Mouse (Mus musculus) heart, embryonic 16.5 days (tissue): ENCODE data around the gene Fnip1. TPM values are rescaled to one million over a fixed set of nuclear protein-coding genes. Genes with fewer than 3 reads are reported as not detected.
A peak's percentile ranks its signal among the peaks of the same experiment; 100 is the strongest.

ENCODE experiments used
- ATAC-seq: fragments of 200-750 bp; cut with Nextera tagmentation; replicated peaks from 2 replicates; pipeline ENCODE4 v1.8.0; 2017; ENCODE audit warnings: moderate number of reproducible peaks; ENCODE audit not compliant: insufficient read depth, low FRiP score; ENCODE audit errors: extremely low read depth
- H3K27ac ChIP-seq: fragments of 300-500 bp; sonication (generic); 2 replicates; pipeline ENCODE4 v1.5.1; 2014; ENCODE audit warnings: mild to moderate bottlenecking, low read length, control low read depth, moderate library complexity
- H3K27me3 ChIP-seq: fragments of 300-500 bp; sonication (generic); 2 replicates; pipeline ENCODE4 v1.6.1; 2014; ENCODE audit warnings: low read length, mixed read lengths; ENCODE audit not compliant: control insufficient read depth, insufficient read depth
- H3K36me3 ChIP-seq: fragments of 300-500 bp; sonication (generic); 2 replicates; pipeline ENCODE4 v1.6.1; 2014; ENCODE audit not compliant: control insufficient read depth, insufficient read depth
- H3K4me1 ChIP-seq: fragments of 300-500 bp; sonication (generic); 2 replicates; pipeline ENCODE4 v1.6.1; 2014; ENCODE audit warnings: low read length, mixed read lengths; ENCODE audit not compliant: control insufficient read depth, insufficient read depth
- H3K4me2 ChIP-seq: fragments of 300-500 bp; sonication (generic); 2 replicates; pipeline ENCODE4 v1.6.1; 2014; ENCODE audit warnings: low read depth, mild to moderate bottlenecking, control low read depth, low read length
- H3K4me3 ChIP-seq: fragments of 300-500 bp; sonication (generic); 2 replicates; pipeline ENCODE4 v1.5.1; 2014; ENCODE audit warnings: mild to moderate bottlenecking, control low read depth, low read length
- H3K9ac ChIP-seq: fragments of 300-500 bp; sonication (generic); 2 replicates; pipeline ENCODE4 v1.6.1; 2014; ENCODE audit warnings: low read length, control low read depth
- H3K9me3 ChIP-seq: fragments of 300-500 bp; sonication (generic); replicated peaks from 2 replicates; pipeline ENCODE4 v1.6.1; 2016; ENCODE audit warnings: low read length; ENCODE audit not compliant: control insufficient read depth
- WGBS: fragments of 180-500 bp; shearing (Covaris S2); extraction: QIAGEN DNeasy Blood & Tissue Kit; methylation state at CpG from one replicate; pipeline ENCODE4 v1.1.7; 2014; 5-methylcytosine and 5-hydroxymethylcytosine counted together
- polyA plus RNA-seq: library from polyadenylated mRNA; unstranded; fragments of >200 nt; fragmentation: Nextera tagmentation; extraction: Ambion mirVana; gene quantifications from 2 replicates; pipeline ENCODE4 v1.2.1, GENCODE M21; 2015

Gene Fnip1
- polyA plus RNA-seq, 1 experiment from 2014 or later, result 9.3 TPM

- WGBS, result 10% methylated on average over 10 of the region's 10 CpGs
- H3K4me1 ChIP-seq, result peaks cover 29% of the 10 kb centered on the region
- H3K27me3 ChIP-seq, result no peaks in the 10 kb centered on the region
- peak overlapping the region; percentile 97 for H3K9ac ChIP-seq
- no peak for ATAC-seq
- H3K36me3 ChIP-seq, result no peaks in the 10 kb centered on the region
- H3K27ac ChIP-seq, result peak overlapping the region; percentile 97
- H3K4me3 ChIP-seq, result peak overlapping the region; percentile 100
- no peaks in the 10 kb centered on the region for H3K9me3 ChIP-seq
- peak overlapping the region; percentile 76 for H3K4me2 ChIP-seq
These were observed 85.5 kb downstream of the Fnip1 start for GRCm38 (mm10) chr11:54523431-54524001.

GRCm38 (mm10) chr11:54528002-54528401 lies 90.0 kb downstream of the Fnip1 start:
- ATAC-seq, result no peak
- no peaks in the 10 kb centered on the region for H3K27me3 ChIP-seq
- 65% methylated on average over 2 of the region's 2 CpGs for WGBS
- H3K9ac ChIP-seq, result no peak overlapping the region
- no peak overlapping the region for H3K4me3 ChIP-seq
- peaks cover 47% of the 10 kb centered on the region for H3K4me1 ChIP-seq
- no peak overlapping the region for H3K27ac ChIP-seq
- no peaks in the 10 kb centered on the region for H3K36me3 ChIP-seq
- H3K4me2 ChIP-seq, result no peak overlapping the region
- no peaks in the 10 kb centered on the region for H3K9me3 ChIP-seq

GRCm38 (mm10) chr11:54530391-54530790 lies 92.4 kb downstream of the Fnip1 start:
- no peaks in the 10 kb centered on the region for H3K27me3 ChIP-seq
- no peak overlapping the region for H3K4me3 ChIP-seq
- WGBS, result 21% methylated on average over 1 of the region's 1 CpGs
- H3K36me3 ChIP-seq, result no peaks in the 10 kb centered on the region
- H3K4me1 ChIP-seq, result peaks cover 40% of the 10 kb centered on the region
- no peak overlapping the region for H3K9ac ChIP-seq
- no peaks in the 10 kb centered on the region for H3K9me3 ChIP-seq
- peak overlapping the region; percentile 89 for H3K27ac ChIP-seq
- H3K4me2 ChIP-seq, result peak overlapping the region; percentile 17
- ATAC-seq, result peak; percentile 78

- 0 out of 2 replicates have a peak, but pooled peaks have one; percentile 12 for ATAC-seq
- peak overlapping the region; percentile 89 for H3K27ac ChIP-seq
These were observed 92.9 kb downstream of the Fnip1 start for GRCm38 (mm10) chr11:54530916-54531315.

GRCm38 (mm10) chr11:54533834-54534233 lies 95.8 kb downstream of the Fnip1 start:
- Histone ChIP-seq H3K4me1 (peaks cover 27% of the 10 kb centered on the region), H3K9ac (no peak overlapping the region), H3K27me3 (no peaks in the 10 kb centered on the region), H3K4me3 (no peak overlapping the region), H3K36me3 (no peaks in the 10 kb centered on the region), H3K9me3 (no peaks in the 10 kb centered on the region), H3K4me2 (no peak overlapping the region), H3K27ac (no peak overlapping the region)
- WGBS, result 58% methylated on average over 2 of the region's 2 CpGs
- no peak for ATAC-seq

More at GRCm38 (mm10) chr11:54530916-54531315, 92.9 kb downstream of the Fnip1 start:
- H3K27me3 ChIP-seq, result no peaks in the 10 kb centered on the region
- no peaks in the 10 kb centered on the region for H3K36me3 ChIP-seq
- no peak overlapping the region for H3K4me3 ChIP-seq
- H3K9ac ChIP-seq, result no peak overlapping the region
- peak overlapping the region; percentile 17 for H3K4me2 ChIP-seq
- WGBS, result 86% methylated on average over 1 of the region's 1 CpGs
- H3K9me3 ChIP-seq, result no peaks in the 10 kb centered on the region
- H3K4me1 ChIP-seq, result peaks cover 36% of the 10 kb centered on the region

GRCm38 (mm10) chr11:54534871-54535270 lies 96.9 kb downstream of the Fnip1 start:
- H3K4me2 ChIP-seq, result no peak overlapping the region
- no peaks in the 10 kb centered on the region for H3K27me3 ChIP-seq
- no peak overlapping the region for H3K9ac ChIP-seq
- no peaks in the 10 kb centered on the region for H3K9me3 ChIP-seq
- H3K4me1 ChIP-seq, result peaks cover 22% of the 10 kb centered on the region
- no peak for ATAC-seq
- no peaks in the 10 kb centered on the region for H3K36me3 ChIP-seq
- 44% methylated on average over 6 of the region's 6 CpGs for WGBS
- H3K4me3 ChIP-seq, result no peak overlapping the region
- H3K27ac ChIP-seq, result no peak overlapping the region

- H3K4me3 ChIP-seq, result no peak overlapping the region
- 66% methylated on average over 2 of the region's 2 CpGs for WGBS
- no peak for ATAC-seq
- H3K9me3 ChIP-seq, result no peaks in the 10 kb centered on the region
- H3K4me2 ChIP-seq, result no peak overlapping the region
- H3K27ac ChIP-seq, result no peak overlapping the region
- no peaks in the 10 kb centered on the region for H3K27me3 ChIP-seq
- peaks cover 5% of the 10 kb centered on the region for H3K4me1 ChIP-seq
- no peak overlapping the region for H3K9ac ChIP-seq
- no peaks in the 10 kb centered on the region for H3K36me3 ChIP-seq
These were observed 101.0 kb downstream of the Fnip1 start for GRCm38 (mm10) chr11:54539031-54539430.

GRCm38 (mm10) chr11:54539486-54539885 lies 101.5 kb downstream of the Fnip1 start:
- WGBS, result 87% methylated on average over 2 of the region's 2 CpGs
- Histone ChIP-seq H3K4me3 (no peak overlapping the region), H3K4me1 (peaks cover 5% of the 10 kb centered on the region), H3K36me3 (no peaks in the 10 kb centered on the region), H3K9ac (no peak overlapping the region), H3K9me3 (no peaks in the 10 kb centered on the region), H3K27ac (no peak overlapping the region), H3K4me2 (no peak overlapping the region), H3K27me3 (no peaks in the 10 kb centered on the region)
- no peak for ATAC-seq

GRCm38 (mm10) chr11:54540328-54540727 lies 102.3 kb downstream of the Fnip1 start:
- no peak for ATAC-seq
- H3K36me3 ChIP-seq, result no peaks in the 10 kb centered on the region
- no peaks in the 10 kb centered on the region for H3K9me3 ChIP-seq
- no peaks in the 10 kb centered on the region for H3K27me3 ChIP-seq
- no peak overlapping the region for H3K9ac ChIP-seq
- H3K4me3 ChIP-seq, result no peak overlapping the region
- no peak overlapping the region for H3K27ac ChIP-seq
- H3K4me1 ChIP-seq, result peaks cover 3% of the 10 kb centered on the region
- H3K4me2 ChIP-seq, result no peak overlapping the region
